Mouse (Mus musculus): ENCODE measurements around the gene Eaf2.

The Eaf2 gene

GRCm38 (mm10) chr16:36751979-36752378 is 122.8 kb downstream of the Eaf2 start:
- DNase-seq: no peak

- DNase-seq: no peak
Observed at GRCm38 (mm10) chr16:36747767-36748166, 127.0 kb downstream of the Eaf2 start.

- DNase-seq: no peak
Observed at GRCm38 (mm10) chr16:36747068-36747467, 127.7 kb downstream of the Eaf2 start.

GRCm38 (mm10) chr16:36743580-36743979 is 131.2 kb downstream of the Eaf2 start:
- DNase-seq: no peak
